Mouse (Mus musculus) bone marrow, adult 2 months (tissue): Measurements from ENCODE around the gene S1pr4.

Experiments used
- CTCF ChIP-seq: fragments of 200-500 bp; IDR thresholded peaks from 2 replicates; pipeline ENCODE4 v1.5.1; 2011; ENCODE audit warnings: low read length, control low read depth; ENCODE audit not compliant: control insufficient read depth, insufficient read depth
- POLR2A ChIP-seq: fragments of 200-500 bp; IDR thresholded peaks from 2 replicates; pipeline ENCODE4 v1.6.1; 2011; ENCODE audit warnings: low read depth, mild to moderate bottlenecking, control low read depth, low read length, borderline replicate concordance; ENCODE audit not compliant: control insufficient read depth

- no peak for TF ChIP-seq CTCF
- no peak for TF ChIP-seq POLR2A
These were observed 11.9 kb downstream of the S1pr4 start for GRCm38 (mm10) chr10:81488081-81488480.
